Mouse (Mus musculus): ENCODE measurements around the gene Tbc1d25.

- TF ChIP-seq CTCF (IDR thresholded peaks at IDR 0.05), result no peak
- TF ChIP-seq EP300 (IDR thresholded peaks at IDR 0.05), result no peak
These were observed 17.4 kb upstream of the Tbc1d25 start, which contains the start of gene Ebp for GRCm38 (mm10) chrX:8193419-8193723.

Data from lung, postnatal 0 days (tissue).